Mouse (Mus musculus) heart, adult 8-10 months (tissue): ENCODE measurements around the gene Gart. TPM values are rescaled to one million over a fixed set of nuclear protein-coding genes. Genes with fewer than 3 reads are reported as not detected.

Source experiments
- total RNA-seq, 4 experiments: library from RNA; stranded (reverse); gene quantifications; 2 replicates each; pipeline ENCODE4 v1.2.4; 2022

Gene Gart
- total RNA-seq, 4 experiments from 2014 or later, result 72.7 to 86.8 (median 73.1) TPM

Other genes starting within 250 kb of the Gart start
- 100 to 1,000 TPM; 116 to 131 (median 129) TPM for gene Il10rb, start 240.8 kb downstream of the Gart start, total RNA-seq
- 10 to 100 TPM; 18.7 to 28.6 (median 22.0) TPM for gene Ifnar1, start 161.7 kb downstream of the Gart start, total RNA-seq
- gene Ifngr2, start 99.9 kb downstream of the Gart start, total RNA-seq, result 100 to 1,000 TPM; 122 to 145 (median 132) TPM
- 10 to 100 TPM; 49.1 to 56.7 (median 50.9) TPM for gene Tmem50b, start 49.2 kb downstream of the Gart start, total RNA-seq
- gene Dnajc28, start 27.9 kb downstream of the Gart start, total RNA-seq, result 10 to 100 TPM; 34.1 to 41.5 (median 39.8) TPM
- 100 to 1,000 TPM; 119 to 148 (median 131) TPM for gene Son, start 554 bp upstream of the Gart start, total RNA-seq
- 1 to 10 TPM; 2.9 to 6.0 (median 3.5) TPM for gene Donson, start 41.8 kb upstream of the Gart start, total RNA-seq
- gene Cryzl1, start 82.0 kb upstream of the Gart start, total RNA-seq, result 10 to 100 TPM; 26.0 to 30.4 (median 27.1) TPM
- 10 to 100 TPM; 50.2 to 64.1 (median 53.3) TPM for gene Itsn1, start 82.3 kb upstream of the Gart start, total RNA-seq